ENCODE assay signal across 7 mouse cellular contexts in the genomic region with DNA sequence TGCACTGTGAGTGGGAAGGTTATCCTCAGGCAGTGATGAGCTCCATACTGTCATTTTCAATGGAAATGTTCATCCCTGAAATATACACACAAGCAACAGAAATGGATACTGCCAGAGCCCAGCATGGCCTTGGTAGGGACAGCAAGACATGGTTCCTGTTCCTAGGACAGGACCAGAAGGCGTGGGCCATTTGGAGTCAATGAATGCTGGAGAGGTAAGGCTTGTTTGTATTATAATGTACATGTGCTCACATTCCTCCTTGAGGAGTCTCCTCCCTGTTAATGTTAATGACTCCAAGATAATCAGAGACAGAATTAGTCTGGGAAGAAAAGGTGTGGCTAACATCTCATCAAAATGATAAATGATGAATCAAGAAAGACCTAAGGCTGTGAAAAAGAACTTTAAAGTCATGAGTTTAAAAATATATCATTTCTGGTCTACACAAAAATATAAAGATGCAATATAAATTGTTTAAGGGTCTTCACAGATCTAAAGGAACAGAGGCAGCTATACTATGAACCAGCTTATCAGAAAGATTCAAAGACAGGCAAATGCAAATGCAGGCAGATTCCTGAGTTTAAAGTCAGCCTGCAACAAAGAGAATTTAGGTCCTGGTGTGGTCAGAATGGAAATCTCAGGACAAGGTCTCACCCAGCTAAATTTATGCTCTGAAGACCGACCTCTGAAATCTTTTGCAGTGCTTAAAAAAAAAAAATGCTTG. TPM values are rescaled to one million over a fixed set of nuclear protein-coding genes. Genes with fewer than 3 reads are reported as not detected.
A peak's percentile ranks its signal among the peaks of the same experiment; 100 is the strongest.
DNase-seq lines count a peak whose midpoint lies in the region; TF ChIP-seq lines count a peak whose summit lies in the region.
"Not testable (repeated sequence)": the region's sequence is repeated elsewhere in the genome, so short reads cannot be mapped to it uniquely, and the experiment has no call there.
"Had no signal": no experiment of that assay in that cellular context is flagged by ENCODE, and none has a peak within 500 bp of the region (broad histone marks: within the 10 kb centered on the region; RNA-seq: fewer than 3 reads in every experiment).

No protein-coding gene starts in this region.

- not testable (repeated sequence) for H3K36me3 ChIP-seq in ES-Bruce4 (ENCODE audit: control insufficient read depth, insufficient read depth, low read length, poor library complexity, severe bottlenecking); ES-E14 (ENCODE audit: control insufficient read depth, insufficient read depth, low read length, poor library complexity, severe bottlenecking)

- not testable (repeated sequence) for TF ChIP-seq EP300 in ES-Bruce4 (IDR thresholded peaks at IDR 0.05; ENCODE audit: insufficient read depth, low read depth, low read length)

- H3K4me1 ChIP-seq in ES-Bruce4 (ENCODE audit: control insufficient read depth, insufficient read depth, low read length); ES-E14 (ENCODE audit: control insufficient read depth in 2 of 2, insufficient read depth in 2 of 2, low read length in 2 of 2, poor library complexity in 1 of 2): not testable (repeated sequence)

- H3K27ac ChIP-seq in ES-Bruce4 (ENCODE audit: insufficient read depth, low read length) (peak overlapping the region; percentile 92), ES-E14 (ENCODE audit: insufficient read depth, low read depth, low read length, poor library complexity, severe bottlenecking) (peak overlapping the region; percentile 92)

- peaks cover 27% of the 10 kb centered on the region for H3K9me3 ChIP-seq in ES-Bruce4 (replicated peaks; ENCODE audit: control insufficient read depth, insufficient read depth, low read length, poor library complexity, severe bottlenecking)
- H3K9me3 ChIP-seq in ES-E14 (ENCODE audit: control insufficient read depth, insufficient read depth, low read depth, low read length), result not testable (repeated sequence)

- TF ChIP-seq CTCF in ES-Bruce4 (IDR thresholded peaks at IDR 0.05; ENCODE audit: low read depth, low read length), result not testable (repeated sequence)

- in situ Hi-C loops in ES-E14 (cut with MboI; ENCODE audit: low sequenced_read_pairs in 2 of 2, unreplicated experiment in 2 of 2), result not testable (repeated sequence)

- not testable (repeated sequence) for TF ChIP-seq POLR2A in ES-Bruce4 (IDR thresholded peaks at IDR 0.05; ENCODE audit: insufficient read depth, low read length)

- H3K9ac ChIP-seq in ES-Bruce4 (ENCODE audit: low read depth, poor library complexity, severe bottlenecking); ES-E14 (ENCODE audit: insufficient read depth, low read depth, low read length, poor library complexity, severe bottlenecking): not testable (repeated sequence)

- DNase-seq in A20 (ENCODE audit: low read depth, low spot score), result peak; percentile 0
- DNase-seq in ES-CJ7 (ENCODE audit: low read depth, low spot score), result peak; percentile 95
- DNase-seq in ES-E14 (ENCODE audit: low read depth, low spot score), result peak; percentile 67
- peak; percentile 98 for DNase-seq in R1 (ENCODE audit: low read depth, low spot score)
- DNase-seq in ZHBTc4 (ENCODE audit: low read depth, low spot score), result peak; percentile 93

- H3K27me3 ChIP-seq in ES-Bruce4 (ENCODE audit: control insufficient read depth, insufficient read depth, low read length, poor library complexity, severe bottlenecking), result not testable (repeated sequence)

- not testable (repeated sequence) for H3K4me3 ChIP-seq in ES-Bruce4 (ENCODE audit: low read depth, low read length); ES-E14 (ENCODE audit: insufficient read depth in 1 of 2, low read depth in 1 of 2, low read length in 2 of 2, poor library complexity in 1 of 2, severe bottlenecking in 1 of 2)

RNA-seq across cellular contexts. Expression of a gene that starts 51.6 kb away (rescaled TPM):
- polyA plus RNA-seq in ES-Bruce4 (2011; ENCODE audit: insufficient read depth, insufficient read length, low read depth, missing spikeins), result 29.0 and 32.2 TPM in 2 replicates
- total RNA-seq in ES-E14 (2012; rRNA removed), result 35.5 and 45.6 TPM in 2 replicates
- polyA plus RNA-seq: adrenal gland, adult 2 months had no signal

Comparison
In these comparisons a context has a peak if more than half of its experiments do, and no peak if none do; other contexts are left out.
1. DNase-seq: peak in every context shown above with its lines; median percentile 98 in R1; 95 in ES-CJ7; 93 in ZHBTc4; 67 in ES-E14; 0 in A20.